Comparison of ENCODE assay signal across 9 mouse cellular contexts in the genomic region with DNA sequence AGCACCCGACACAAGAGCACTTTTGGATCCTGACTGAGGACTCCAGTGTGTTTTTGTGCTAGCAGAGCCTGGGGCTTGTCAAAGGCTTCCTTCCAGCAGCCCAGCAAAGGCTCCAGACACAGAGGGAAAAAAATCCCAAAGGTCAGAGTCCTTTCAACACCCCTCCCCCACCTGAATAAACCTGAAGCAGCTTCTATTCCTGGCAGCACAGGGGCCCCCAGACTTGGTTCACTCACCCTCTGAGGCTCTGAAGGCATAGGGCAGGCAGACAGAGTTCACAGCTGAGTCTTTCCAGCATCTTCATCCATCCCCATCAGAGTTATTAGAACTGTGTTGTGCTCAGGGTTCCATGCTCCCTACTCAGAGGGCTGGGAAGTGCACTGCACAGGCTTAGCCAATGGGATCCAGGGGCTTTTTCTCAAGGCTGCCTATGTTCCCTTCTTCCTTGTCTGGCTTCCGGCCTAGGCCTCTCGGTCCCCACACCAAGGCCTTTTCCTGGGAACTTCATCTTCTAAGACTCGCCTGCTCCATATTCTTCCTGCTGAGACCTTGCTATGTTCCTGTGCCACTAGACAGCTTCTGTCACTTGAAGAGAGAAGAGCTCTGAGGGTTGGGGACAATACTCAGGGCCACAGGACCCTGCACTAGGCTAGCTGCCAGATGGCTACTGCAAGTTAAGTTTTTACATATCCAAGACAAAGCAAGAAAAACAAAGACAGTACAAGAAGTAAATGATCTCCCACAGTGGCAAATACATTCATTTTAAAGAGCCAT. TPM values are rescaled to one million over a fixed set of nuclear protein-coding genes. Genes with fewer than 3 reads are reported as not detected.
DNase-seq lines count a peak whose midpoint lies in the region; ATAC-seq lines count a peak whose summit lies in the region.
"Had no signal": no experiment of that assay in that cellular context is flagged by ENCODE, and none has a peak within 500 bp of the region (broad histone marks: within the 10 kb centered on the region; RNA-seq: fewer than 3 reads in every experiment).

No protein-coding gene starts in this region.

- WGBS in kidney, embryonic 16.5 days, result 59% methylated on average over 4 of the region's 4 CpGs
- 47% methylated on average over 4 of the region's 4 CpGs for WGBS in embryonic facial prominence, embryonic 10.5 days
- WGBS in limb, embryonic 13.5 days, result 55% methylated on average over 4 of the region's 4 CpGs
- 54% methylated on average over 4 of the region's 4 CpGs for WGBS in forebrain, embryonic 16.5 days

- no peak overlapping the region for H3K4me2 ChIP-seq in kidney, embryonic 16.5 days (replicated peaks; ENCODE audit: low read depth, low read length)
- no peak overlapping the region for H3K4me2 ChIP-seq in limb, embryonic 13.5 days (replicated peaks)
- H3K4me2 ChIP-seq in forebrain, embryonic 16.5 days (ENCODE audit: low read length), result no peak overlapping the region

- intact Hi-C loops in left cerebral cortex, postnatal 36 days (cut with DNase I), result no loop called here

- H3K27me3 ChIP-seq in kidney, embryonic 16.5 days (ENCODE audit: insufficient read depth, low read length), result no peaks in the 10 kb centered on the region
- H3K27me3 ChIP-seq in embryonic facial prominence, embryonic 10.5 days (replicated peaks; ENCODE audit: low read depth, poor library complexity, severe bottlenecking), result peaks cover 30% of the 10 kb centered on the region
- H3K27me3 ChIP-seq in limb, embryonic 13.5 days, result peaks cover 7% of the 10 kb centered on the region; the same call in 1 of the 2 replicates
- no peaks in the 10 kb centered on the region for H3K27me3 ChIP-seq in forebrain, embryonic 16.5 days (replicated peaks; ENCODE audit: control insufficient read depth, insufficient read depth, low read length)

- ATAC-seq in kidney, embryonic 16.5 days (ENCODE audit: low FRiP score, low TSS enrichment), result no peak
- no peak for ATAC-seq in limb, embryonic 13.5 days (ENCODE audit: low FRiP score, low read depth)
- no peak for ATAC-seq in forebrain, embryonic 16.5 days

- no peaks in the 10 kb centered on the region for H3K9me3 ChIP-seq in kidney, embryonic 16.5 days (ENCODE audit: low read length)
- no peaks in the 10 kb centered on the region for H3K9me3 ChIP-seq in embryonic facial prominence, embryonic 10.5 days
- no peaks in the 10 kb centered on the region for H3K9me3 ChIP-seq in limb, embryonic 13.5 days
- H3K9me3 ChIP-seq in forebrain, embryonic 16.5 days (ENCODE audit: control insufficient read depth, low read length), result no peaks in the 10 kb centered on the region

- H3K4me1 ChIP-seq in kidney, embryonic 16.5 days (ENCODE audit: insufficient read depth, low read length), result peaks cover 33% of the 10 kb centered on the region
- H3K4me1 ChIP-seq in embryonic facial prominence, embryonic 10.5 days, result peaks cover 42% of the 10 kb centered on the region
- H3K4me1 ChIP-seq in limb, embryonic 13.5 days, result peaks cover 23% of the 10 kb centered on the region
- H3K4me1 ChIP-seq in forebrain, embryonic 16.5 days (replicated peaks; ENCODE audit: control insufficient read depth, insufficient read depth, low read length), result peaks cover 9% of the 10 kb centered on the region

- H3K36me3 ChIP-seq in kidney, embryonic 16.5 days (ENCODE audit: insufficient read depth, low read length), result no peaks in the 10 kb centered on the region
- no peaks in the 10 kb centered on the region for H3K36me3 ChIP-seq in embryonic facial prominence, embryonic 10.5 days (replicated peaks)
- H3K36me3 ChIP-seq in limb, embryonic 13.5 days, result no peaks in the 10 kb centered on the region; the same call in 1 of the 2 replicates
- no peaks in the 10 kb centered on the region for H3K36me3 ChIP-seq in forebrain, embryonic 16.5 days (ENCODE audit: control insufficient read depth, insufficient read depth)

- H3K4me3 ChIP-seq in kidney, embryonic 16.5 days (ENCODE audit: low read length), result no peak overlapping the region
- 0 out of 2 replicates have a peak overlapping the region, but pooled peaks have one; percentile 3 for H3K4me3 ChIP-seq in embryonic facial prominence, embryonic 10.5 days
- no peak overlapping the region for H3K4me3 ChIP-seq in limb, embryonic 13.5 days
- H3K4me3 ChIP-seq in forebrain, embryonic 16.5 days (replicated peaks; ENCODE audit: low read length), result no peak overlapping the region

- H3K27ac ChIP-seq in kidney, embryonic 16.5 days (ENCODE audit: low read length), result peak overlapping the region; percentile 19; the same call in 1 of the 2 replicates
- peak overlapping the region; percentile 80 for H3K27ac ChIP-seq in embryonic facial prominence, embryonic 10.5 days (replicated peaks)
- peak overlapping the region; percentile 35; the same call in 1 of the 2 replicates for H3K27ac ChIP-seq in limb, embryonic 13.5 days
- no peak overlapping the region for H3K27ac ChIP-seq in forebrain, embryonic 16.5 days (ENCODE audit: low read length)

- no peak overlapping the region for H3K9ac ChIP-seq in kidney, embryonic 16.5 days (replicated peaks; ENCODE audit: low read length)
- H3K9ac ChIP-seq in limb, embryonic 13.5 days, result no peak overlapping the region
- no peak overlapping the region for H3K9ac ChIP-seq in forebrain, embryonic 16.5 days (replicated peaks; ENCODE audit: low read depth, low read length)

- peak; percentile 34 for DNase-seq in adrenal gland, postnatal 10 days
- no peak for DNase-seq in adrenal gland, adult 2 months
- no peak for DNase-seq in kidney, adult 18-20 months
- peak; percentile 41 for DNase-seq in embryonic facial prominence, embryonic 10.5 days (ENCODE audit: low spot score)
- DNase-seq in left cerebral cortex, postnatal 36 days (ENCODE audit: low spot score in 2 of 2), result no peak
- DNase-seq: midbrain, embryonic 14.5 days had no signal

RNA-seq across cellular contexts. Expression of a gene that starts 4.7 kb away (rescaled TPM):
- 10 to 100 TPM; 47.4 to 78.9 TPM for total RNA-seq in adrenal gland, postnatal 10 days (2021)
- 10 to 100 TPM; 15.0 to 38.5 TPM for total RNA-seq in adrenal gland, adult 2 months (2021)
- polyA plus RNA-seq in adrenal gland, adult 2 months (2012; rRNA removed), result 193 and 227 TPM in 2 replicates
- 7.8 and 10.7 TPM in 2 replicates for polyA plus RNA-seq in kidney, embryonic 16.5 days (2015; fragmentation: Nextera tagmentation; extraction: Ambion mirVana)
- 2.3 and 3.1 TPM in 2 replicates for polyA plus RNA-seq in embryonic facial prominence, embryonic 10.5 days (2016; fragmentation: Nextera tagmentation; extraction: Ambion mirVana)
- 14.2 and 14.3 TPM in 2 replicates for polyA plus RNA-seq in limb, embryonic 13.5 days (2015; fragmentation: Nextera tagmentation; extraction: Ambion mirVana)
- polyA plus RNA-seq in forebrain, embryonic 16.5 days (2015; fragmentation: Nextera tagmentation; extraction: Ambion mirVana), result 13.7 and 18.1 TPM in 2 replicates
- total RNA-seq in left cerebral cortex, postnatal 36 days (2021), result 10 to 100 TPM; 18.6 to 30.8 TPM

RNA-seq across cellular contexts. Expression of a gene that starts 5.4 kb away (rescaled TPM):
- 100 to 1,000 TPM in 1 of 2 experiments, 10 to 100 TPM in 1; 95.2 to 118 TPM for total RNA-seq in adrenal gland, postnatal 10 days (2021)
- 10 to 100 TPM; 35.9 to 56.6 TPM for total RNA-seq in adrenal gland, adult 2 months (2021)
- polyA plus RNA-seq in adrenal gland, adult 2 months (2012; rRNA removed), result 81.5 and 101 TPM in 2 replicates
- 55.7 and 60.9 TPM in 2 replicates for polyA plus RNA-seq in kidney, embryonic 16.5 days (2015; fragmentation: Nextera tagmentation; extraction: Ambion mirVana)
- polyA plus RNA-seq in embryonic facial prominence, embryonic 10.5 days (2016; fragmentation: Nextera tagmentation; extraction: Ambion mirVana), result 57.9 and 63.0 TPM in 2 replicates
- polyA plus RNA-seq in limb, embryonic 13.5 days (2015; fragmentation: Nextera tagmentation; extraction: Ambion mirVana), result 85.1 and 86.4 TPM in 2 replicates
- polyA plus RNA-seq in forebrain, embryonic 16.5 days (2015; fragmentation: Nextera tagmentation; extraction: Ambion mirVana), result 19.6 and 21.6 TPM in 2 replicates
- total RNA-seq in left cerebral cortex, postnatal 36 days (2021), result 10 to 100 TPM; 25.4 to 33.2 TPM

RNA-seq across cellular contexts. Expression of a gene that starts 9.7 kb away (rescaled TPM):
- 10 to 100 TPM; 17.0 to 21.9 TPM for total RNA-seq in adrenal gland, postnatal 10 days (2021)
- total RNA-seq in adrenal gland, adult 2 months (2021), result 10 to 100 TPM; 16.6 to 19.3 TPM
- 59.5 and 66.7 TPM in 2 replicates for polyA plus RNA-seq in adrenal gland, adult 2 months (2012; rRNA removed)
- polyA plus RNA-seq in kidney, embryonic 16.5 days (2015; fragmentation: Nextera tagmentation; extraction: Ambion mirVana), result 28.8 and 30.6 TPM in 2 replicates
- 31.7 and 33.4 TPM in 2 replicates for polyA plus RNA-seq in embryonic facial prominence, embryonic 10.5 days (2016; fragmentation: Nextera tagmentation; extraction: Ambion mirVana)
- polyA plus RNA-seq in limb, embryonic 13.5 days (2015; fragmentation: Nextera tagmentation; extraction: Ambion mirVana), result 23.4 and 25.5 TPM in 2 replicates
- 16.7 and 22.4 TPM in 2 replicates for polyA plus RNA-seq in forebrain, embryonic 16.5 days (2015; fragmentation: Nextera tagmentation; extraction: Ambion mirVana)
- total RNA-seq in left cerebral cortex, postnatal 36 days (2021), result 10 to 100 TPM; 29.2 to 38.0 TPM

RNA-seq across cellular contexts. Expression of a gene that starts 32.3 kb away (rescaled TPM):
- total RNA-seq in adrenal gland, postnatal 10 days (2021), result 1 to 10 TPM; 2.5 to 3.8 TPM
- total RNA-seq in adrenal gland, adult 2 months (2021), result 1 to 10 TPM; 2.5 to 2.8 TPM
- polyA plus RNA-seq in adrenal gland, adult 2 months (2012; rRNA removed), result 15.0 and 17.4 TPM in 2 replicates
- 0.77 and 0.99 TPM in 2 replicates for polyA plus RNA-seq in kidney, embryonic 16.5 days (2015; fragmentation: Nextera tagmentation; extraction: Ambion mirVana)
- polyA plus RNA-seq in embryonic facial prominence, embryonic 10.5 days (2016; fragmentation: Nextera tagmentation; extraction: Ambion mirVana), result 3.3 and 3.5 TPM in 2 replicates
- 0.83 and 0.97 TPM in 2 replicates for polyA plus RNA-seq in limb, embryonic 13.5 days (2015; fragmentation: Nextera tagmentation; extraction: Ambion mirVana)
- polyA plus RNA-seq in forebrain, embryonic 16.5 days (2015; fragmentation: Nextera tagmentation; extraction: Ambion mirVana), result 59.8 and 60.5 TPM in 2 replicates
- 100 to 1,000 TPM in 1 of 2 experiments, 10 to 100 TPM in 1; 94.2 to 105 TPM for total RNA-seq in left cerebral cortex, postnatal 36 days (2021)

RNA-seq across cellular contexts. Expression of a gene that starts 32.5 kb away (rescaled TPM):
- total RNA-seq in adrenal gland, postnatal 10 days (2021), result 10 to 100 TPM; 36.9 to 43.6 TPM
- 10 to 100 TPM; 50.9 to 57.8 TPM for total RNA-seq in adrenal gland, adult 2 months (2021)
- polyA plus RNA-seq in adrenal gland, adult 2 months (2012; rRNA removed), result 250 and 268 TPM in 2 replicates
- 37.9 and 38.6 TPM in 2 replicates for polyA plus RNA-seq in kidney, embryonic 16.5 days (2015; fragmentation: Nextera tagmentation; extraction: Ambion mirVana)
- 25.3 and 27.0 TPM in 2 replicates for polyA plus RNA-seq in embryonic facial prominence, embryonic 10.5 days (2016; fragmentation: Nextera tagmentation; extraction: Ambion mirVana)
- polyA plus RNA-seq in limb, embryonic 13.5 days (2015; fragmentation: Nextera tagmentation; extraction: Ambion mirVana), result 37.5 and 37.7 TPM in 2 replicates
- 28.1 and 29.2 TPM in 2 replicates for polyA plus RNA-seq in forebrain, embryonic 16.5 days (2015; fragmentation: Nextera tagmentation; extraction: Ambion mirVana)
- total RNA-seq in left cerebral cortex, postnatal 36 days (2021), result 10 to 100 TPM; 75.3 to 86.3 TPM

Comparison
In these comparisons a context has a peak if more than half of its experiments do, and no peak if none do; other contexts are left out.
1. DNase-seq: peak in adrenal gland, postnatal 10 days (single experiment) and embryonic facial prominence, embryonic 10.5 days (single experiment); none in adrenal gland, adult 2 months (single experiment), kidney, adult 18-20 months (single experiment) and left cerebral cortex, postnatal 36 days (0 of 2).
2. RNA of a gene that starts 4.7 kb away (polyA plus RNA-seq): 193 to 227 TPM in adrenal gland, adult 2 months; 13.7 to 18.1 TPM in forebrain, embryonic 16.5 days, 14.2 to 14.3 TPM in limb, embryonic 13.5 days, 7.8 to 10.7 TPM in kidney, embryonic 16.5 days and 2.3 to 3.1 TPM in embryonic facial prominence, embryonic 10.5 days; every median in the first group is over 10 times any median in the second.